Mouse (Mus musculus): ENCODE results near the gene Chtop. TPM values are rescaled to one million over a fixed set of nuclear protein-coding genes. Genes with fewer than 3 reads are reported as not detected.
A peak's percentile ranks its signal among the peaks of the same experiment; 100 is the strongest.

The Chtop gene
- polyA plus RNA-seq, 1 experiment, result 8.0 TPM

GRCm38 (mm10) chr3:90460315-90460714, 49.0 kb downstream of the Chtop start:
- H3K4me1 ChIP-seq (ENCODE audit: control insufficient read depth), result peaks cover 5% of the 10 kb centered on the region
- no peak overlapping the region for H3K4me3 ChIP-seq (replicated peaks)
- H3K9me3 ChIP-seq (ENCODE audit: control insufficient read depth, low read length), result peaks cover 8% of the 10 kb centered on the region; the same call in 1 of the 2 replicates
- H3K36me3 ChIP-seq (ENCODE audit: control insufficient read depth), result no peaks in the 10 kb centered on the region
- no peak for TF ChIP-seq TAL1 (IDR thresholded peaks at IDR 0.05; ENCODE audit: low read length)
- no peak for TF ChIP-seq GATA1 (IDR thresholded peaks at IDR 0.05; ENCODE audit: low read length)
- H3K27me3 ChIP-seq (ENCODE audit: control insufficient read depth), result peaks cover 63% of the 10 kb centered on the region

- H3K4me1 ChIP-seq (ENCODE audit: control insufficient read depth), result no peaks in the 10 kb centered on the region
- no peaks in the 10 kb centered on the region for H3K36me3 ChIP-seq (ENCODE audit: control insufficient read depth)
- peaks cover 2% of the 10 kb centered on the region; the same call in 1 of the 2 replicates for H3K9me3 ChIP-seq (ENCODE audit: control insufficient read depth, low read length)
- TF ChIP-seq TAL1 (IDR thresholded peaks at IDR 0.05; ENCODE audit: low read length), result no peak
- no peak for TF ChIP-seq GATA1 (IDR thresholded peaks at IDR 0.05; ENCODE audit: low read length)
- no peak overlapping the region for H3K4me3 ChIP-seq (replicated peaks)
- peaks cover 57% of the 10 kb centered on the region for H3K27me3 ChIP-seq (ENCODE audit: control insufficient read depth)
Measured at GRCm38 (mm10) chr3:90459727-90460126, 49.6 kb downstream of the Chtop start.

- Histone ChIP-seq H3K4me1 (ENCODE audit: control insufficient read depth) (peaks cover 9% of the 10 kb centered on the region), H3K27me3 (ENCODE audit: control insufficient read depth) (peaks cover 16% of the 10 kb centered on the region), H3K9me3 (ENCODE audit: control insufficient read depth, low read length) (no peaks in the 10 kb centered on the region), H3K4me3 (replicated peaks) (no peak overlapping the region), H3K36me3 (ENCODE audit: control insufficient read depth) (no peaks in the 10 kb centered on the region)
- TF ChIP-seq TAL1 (IDR thresholded peaks at IDR 0.05; ENCODE audit: low read length) (no peak), GATA1 (IDR thresholded peaks at IDR 0.05; ENCODE audit: low read length) (no peak)
Measured at GRCm38 (mm10) chr3:90454931-90455330, 54.4 kb downstream of the Chtop start.

DNA sequence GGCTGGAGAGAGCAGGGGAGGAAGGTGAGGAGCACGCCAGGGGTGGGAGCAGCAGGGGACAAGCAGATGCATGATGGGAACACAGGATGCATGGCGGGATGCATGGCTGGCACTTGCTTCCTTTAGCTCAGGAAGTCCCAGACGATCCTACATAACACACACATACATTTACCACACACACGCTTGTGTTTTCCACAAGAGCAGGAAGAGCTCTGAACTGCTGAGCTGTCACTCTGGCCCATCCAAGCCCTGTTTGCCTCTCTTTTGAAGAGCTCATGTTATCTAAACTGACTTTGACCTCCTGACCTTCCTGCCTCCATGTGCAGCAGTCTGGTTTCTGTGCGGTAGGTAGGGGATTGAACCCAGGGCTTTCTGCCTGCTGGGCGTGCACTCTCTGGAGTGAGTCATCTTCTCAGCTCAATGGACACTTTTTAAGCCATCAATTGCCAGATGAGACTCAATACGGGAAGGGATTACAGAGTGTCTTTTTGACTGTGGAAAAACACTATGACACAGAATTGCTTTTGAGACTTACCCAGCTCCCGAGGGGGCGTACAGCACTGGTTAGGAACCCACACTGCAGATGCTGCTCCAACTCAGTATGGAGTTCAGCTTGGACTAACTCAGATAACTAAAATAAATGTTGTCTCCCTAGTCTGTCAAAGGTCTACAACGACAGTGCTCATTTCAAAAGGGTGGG, 57.8 kb downstream of the Chtop start:
- Histone ChIP-seq H3K4me3 (replicated peaks) (peak overlapping the region; percentile 50), H3K27me3 (ENCODE audit: control insufficient read depth) (peaks cover 5% of the 10 kb centered on the region), H3K4me1 (ENCODE audit: control insufficient read depth) (peaks cover 13% of the 10 kb centered on the region), H3K36me3 (ENCODE audit: control insufficient read depth) (no peaks in the 10 kb centered on the region), H3K9me3 (ENCODE audit: control insufficient read depth, low read length) (no peaks in the 10 kb centered on the region)
- no peak for TF ChIP-seq GATA1 (IDR thresholded peaks at IDR 0.05; ENCODE audit: low read length)
- TF ChIP-seq TAL1 (IDR thresholded peaks at IDR 0.05; ENCODE audit: low read length), result no peak

- Histone ChIP-seq H3K36me3 (ENCODE audit: control insufficient read depth) (no peaks in the 10 kb centered on the region), H3K4me1 (ENCODE audit: control insufficient read depth) (peaks cover 18% of the 10 kb centered on the region), H3K27me3 (ENCODE audit: control insufficient read depth) (peaks cover 5% of the 10 kb centered on the region), H3K9me3 (ENCODE audit: control insufficient read depth, low read length) (no peaks in the 10 kb centered on the region), H3K4me3 (replicated peaks) (peak overlapping the region; percentile 50)
- TF ChIP-seq TAL1 (IDR thresholded peaks at IDR 0.05; ENCODE audit: low read length) (no peak), GATA1 (IDR thresholded peaks at IDR 0.05; ENCODE audit: low read length) (no peak)
Measured at GRCm38 (mm10) chr3:90450874-90451273, 58.4 kb downstream of the Chtop start.

Other genes with a start within 250 kb of the Chtop start
- gene Dennd4b, start 244.3 kb downstream of the Chtop start, polyA plus RNA-seq (2012), result 1.1 and 1.3 TPM in 2 replicates
- gene Gatad2b, start 216.3 kb downstream of the Chtop start, polyA plus RNA-seq (2012), result 0.37 and 0.40 TPM in 2 replicates
- 0.08 and 0.18 TPM in 2 replicates for gene Slc27a3, start 119.6 kb downstream of the Chtop start, polyA plus RNA-seq (2012)
- gene Ints3, start 75.9 kb downstream of the Chtop start, polyA plus RNA-seq (2012), result 1.7 and 2.2 TPM in 2 replicates
- 0.04 and 0.05 TPM in 2 replicates for gene Npr1, start 43.6 kb downstream of the Chtop start, polyA plus RNA-seq (2012)
- 1.1 and 1.6 TPM in 2 replicates for gene Ilf2, start 33.4 kb downstream of the Chtop start, polyA plus RNA-seq (2012)
- gene Snapin, start 18.5 kb downstream of the Chtop start, polyA plus RNA-seq (2012), result 0.11 and 0.14 TPM in 2 replicates
- gene S100a1, start 4.9 kb upstream of the Chtop start, polyA plus RNA-seq (2012), result 0.15 and 0.23 TPM in 2 replicates
- gene S100a13, start 4.9 kb upstream of the Chtop start, polyA plus RNA-seq (2012), result 0.67 and 0.76 TPM in 2 replicates
- gene S100a14, start 17.4 kb upstream of the Chtop start, polyA plus RNA-seq (2012), result not detected in 2 replicates
- gene S100a16, start 27.8 kb upstream of the Chtop start, polyA plus RNA-seq (2012), result 0.23 and 0.51 TPM in 2 replicates
- gene S100a3, start 51.1 kb upstream of the Chtop start, polyA plus RNA-seq (2012), result not detected in 2 replicates
- not detected in 2 replicates for gene S100a2, start 80.7 kb upstream of the Chtop start, polyA plus RNA-seq (2012)
- gene Gm42674, start 92.4 kb upstream of the Chtop start, polyA plus RNA-seq (2012), result not detected in 2 replicates
- gene S100a4, start 94.3 kb upstream of the Chtop start, polyA plus RNA-seq (2012), result not detected in 2 replicates
- not detected in 2 replicates for gene S100a5, start 99.0 kb upstream of the Chtop start, polyA plus RNA-seq (2012)
- not detected in 2 replicates for gene S100a6, start 103.4 kb upstream of the Chtop start, polyA plus RNA-seq (2012)
- gene S100a7a, start 144.5 kb upstream of the Chtop start, polyA plus RNA-seq (2012), result not detected in 2 replicates
- not detected in 2 replicates for gene S100a8, start 159.5 kb upstream of the Chtop start, polyA plus RNA-seq (2012)
- 0.15 and 0.71 TPM in 2 replicates for gene S100a9, start 186.2 kb upstream of the Chtop start, polyA plus RNA-seq (2012)
- gene Pglyrp4, start 217.4 kb upstream of the Chtop start, polyA plus RNA-seq (2012), result not detected in 2 replicates